Mouse (Mus musculus) activated CD4-positive, CD25-positive, alpha-beta regulatory T cell, adult 4 months (primary cell): ENCODE measurements around the gene Aox1. TPM values are rescaled to one million over a fixed set of nuclear protein-coding genes. Genes with fewer than 3 reads are reported as not detected.

Source experiments
- ATAC-seq: one replicate; pipeline ENCODE4 v1.8.0; 2017
- polyA plus RNA-seq, 2 experiments: library from polyadenylated mRNA; unstranded; fragments of 100-300 nt; shearing (Covaris generic); gene quantifications; one replicate each; pipeline ENCODE4 v1.2.1; 2017

The Aox1 gene
- polyA plus RNA-seq, 2 experiments from 2014 or later, result not detected

DNA sequence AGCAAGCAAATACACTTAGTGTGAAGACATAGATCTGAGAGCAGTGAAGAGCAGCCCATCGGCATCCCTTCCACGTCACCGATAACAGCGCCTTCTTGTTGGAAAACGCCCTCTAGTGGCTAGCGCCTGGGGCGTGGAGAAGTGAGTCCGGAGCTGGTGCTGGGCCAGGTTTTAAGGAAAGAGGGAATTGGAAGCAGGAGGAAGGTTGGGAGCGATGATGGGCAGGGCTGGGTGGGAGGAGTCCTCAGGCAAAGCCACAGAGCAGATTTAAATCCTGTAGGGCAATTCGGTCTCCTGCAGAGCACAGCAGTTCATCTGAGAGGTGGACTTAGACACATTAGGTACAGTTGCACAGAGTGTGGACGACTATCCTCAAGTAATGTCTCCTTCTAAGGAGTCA lies 83.1 kb downstream of the Aox1 start, which contains the start of gene Aox3:
Aox3 (plus strand) TSS at position 251 of the 400 bp plus-strand sequence.
- no peak for ATAC-seq

DNA sequence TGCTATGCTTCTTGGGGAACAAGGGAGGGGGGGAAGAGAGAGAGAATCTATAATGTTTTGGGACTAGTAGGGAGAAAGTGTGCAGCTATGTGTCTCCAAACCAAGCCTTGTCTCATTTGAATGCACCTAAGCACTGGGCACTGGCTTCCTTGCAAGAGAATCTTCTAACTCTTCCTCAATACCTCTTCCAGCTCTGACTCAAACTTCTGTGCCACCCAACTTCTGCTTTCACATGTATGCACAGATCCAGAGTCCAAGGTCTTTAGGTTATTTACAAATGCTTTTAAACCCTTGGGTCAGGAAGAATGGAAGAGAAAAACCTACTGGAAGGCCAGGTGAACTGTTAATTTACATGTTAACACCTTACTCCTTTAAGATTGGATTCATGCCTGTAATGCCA lies 83.7 kb downstream of the Aox1 start:
- no peak for ATAC-seq

DNA sequence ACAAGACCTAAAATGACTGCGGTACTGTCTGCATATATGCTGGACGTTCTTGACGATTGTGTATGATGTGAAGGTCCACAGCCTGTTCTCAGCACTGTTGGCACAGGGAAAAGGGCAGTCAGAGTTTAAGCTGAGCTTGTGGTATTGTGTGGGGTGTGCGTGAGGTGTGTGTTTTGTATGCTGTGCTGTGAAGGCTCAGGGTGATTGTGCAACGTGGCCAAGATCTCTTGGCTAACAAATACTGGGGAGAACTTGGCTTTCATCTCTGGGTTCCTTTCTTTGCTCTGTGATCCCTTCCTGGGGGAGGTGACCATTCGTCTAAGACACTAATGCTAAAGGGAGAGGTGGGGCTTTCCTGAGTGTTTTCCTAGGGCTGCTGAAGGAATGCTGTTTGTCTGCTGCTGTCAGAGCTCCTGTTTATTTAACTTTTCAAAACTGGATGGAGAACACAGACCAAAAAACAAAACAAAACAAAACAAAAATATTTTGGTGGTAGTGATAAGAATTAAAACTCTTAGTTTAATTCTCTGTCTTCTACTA lies 84.4 kb downstream of the Aox1 start:
- ATAC-seq, result no peak

DNA sequence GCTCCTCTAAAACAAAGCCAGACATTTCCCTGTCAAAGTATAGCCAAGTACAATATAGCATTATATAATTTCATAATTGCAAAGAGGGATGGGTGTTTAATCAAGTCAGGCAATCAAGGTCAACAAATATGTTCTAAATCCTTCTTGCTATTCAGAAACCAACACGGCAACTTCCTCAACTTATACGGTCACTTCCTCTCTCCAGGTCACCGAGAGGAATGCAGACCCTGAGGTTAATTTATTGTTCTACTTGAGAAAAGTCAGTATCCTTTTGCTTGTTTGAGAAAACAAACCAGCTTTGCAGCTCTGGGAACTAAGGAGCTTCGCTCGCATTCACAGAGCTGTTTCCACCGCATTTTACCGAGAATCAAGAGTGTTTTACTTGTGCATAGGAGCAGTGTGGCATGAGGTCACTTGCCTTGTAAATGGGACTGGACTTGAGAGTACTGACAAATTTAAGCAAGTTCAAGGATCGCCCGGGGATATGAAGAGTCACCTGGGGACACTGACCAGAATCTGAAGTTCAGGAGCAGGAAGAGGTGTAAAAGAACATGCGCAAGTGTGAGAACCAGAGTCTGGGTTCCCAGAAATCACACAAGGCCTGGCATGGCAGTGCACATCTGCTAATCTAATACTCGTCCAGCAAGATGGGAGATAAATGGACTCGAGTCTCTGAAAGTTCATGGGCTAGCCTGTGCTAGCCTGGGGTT lies 85.1 kb downstream of the Aox1 start:
- no peak for ATAC-seq

DNA sequence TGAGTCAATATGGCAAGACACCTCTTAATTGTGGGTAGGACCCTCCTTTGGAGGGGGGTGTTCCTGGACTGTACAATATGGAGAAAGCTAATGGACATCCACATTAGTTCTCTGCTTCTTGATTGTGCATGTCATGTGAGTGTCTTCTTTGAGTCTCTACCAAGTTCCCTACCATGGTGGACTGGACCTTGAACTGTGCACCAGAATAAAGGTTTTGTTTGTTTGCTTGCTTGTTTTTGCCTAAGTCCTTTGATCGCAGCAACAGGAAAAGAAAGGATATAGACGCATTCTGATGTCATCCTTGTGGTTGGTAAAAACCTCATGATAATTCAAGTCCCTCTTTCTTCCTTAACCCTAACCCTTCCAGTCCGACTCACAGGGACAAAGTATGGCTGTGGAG lies 88.5 kb downstream of the Aox1 start:
- no peak for ATAC-seq

DNA sequence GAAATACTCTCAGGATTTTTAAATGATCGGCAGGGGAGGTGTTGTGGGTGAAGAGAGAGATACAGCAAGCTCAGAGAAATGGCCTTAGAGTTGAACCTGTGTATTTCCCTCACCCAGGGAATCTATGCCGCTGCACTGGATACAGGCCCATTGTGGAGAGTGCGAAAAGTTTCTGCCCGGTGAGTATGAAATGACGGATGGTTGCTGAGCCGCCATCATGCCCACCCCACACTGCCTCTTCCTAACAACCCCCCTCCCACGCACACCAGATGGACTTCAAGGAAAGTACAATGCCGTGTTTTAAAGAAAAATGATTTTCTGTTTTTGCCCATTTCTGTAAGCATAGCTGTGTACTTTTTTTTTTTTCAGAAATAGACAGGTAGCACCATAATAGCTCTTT lies 95.2 kb downstream of the Aox1 start:
- no peak for ATAC-seq

DNA sequence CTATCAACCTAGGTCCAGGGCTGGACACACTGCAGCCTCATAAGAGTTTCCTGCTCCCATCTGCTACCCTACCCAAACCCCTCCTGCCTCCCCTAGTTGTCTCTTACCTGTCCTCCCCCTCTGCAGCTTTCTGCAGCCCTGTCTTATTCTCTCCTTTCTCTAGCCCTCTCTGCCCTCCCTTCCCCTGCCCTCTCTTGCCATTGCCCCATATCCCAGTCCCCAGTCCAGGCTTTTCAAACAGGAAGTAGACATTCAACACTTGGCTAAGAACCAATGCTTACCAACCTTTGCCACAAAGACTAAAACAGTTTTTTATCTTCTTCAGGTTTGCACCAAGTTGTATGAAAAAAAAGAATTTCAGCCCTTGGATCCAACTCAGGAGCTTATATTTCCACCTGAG lies 108.2 kb downstream of the Aox1 start:
- ATAC-seq, result no peak

DNA sequence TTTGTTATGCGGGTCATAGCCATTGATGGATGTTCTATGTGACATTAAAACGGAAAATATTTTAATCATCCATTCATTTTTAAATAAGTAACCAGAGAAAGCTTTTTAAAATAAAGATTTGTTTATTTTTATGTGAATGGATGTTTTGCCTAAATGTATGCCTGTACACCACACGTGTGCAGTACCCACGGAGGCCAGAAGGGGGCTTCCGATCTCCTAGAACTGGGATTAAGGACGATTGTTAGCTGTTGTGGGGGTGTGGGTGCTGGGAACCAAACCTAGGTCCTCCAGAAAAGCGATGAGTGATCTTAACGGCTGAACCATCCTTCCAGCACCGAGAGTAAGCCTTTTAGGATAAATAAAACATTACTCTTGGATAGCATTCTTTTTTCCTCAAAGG lies 109.3 kb downstream of the Aox1 start:
- no peak for ATAC-seq

DNA sequence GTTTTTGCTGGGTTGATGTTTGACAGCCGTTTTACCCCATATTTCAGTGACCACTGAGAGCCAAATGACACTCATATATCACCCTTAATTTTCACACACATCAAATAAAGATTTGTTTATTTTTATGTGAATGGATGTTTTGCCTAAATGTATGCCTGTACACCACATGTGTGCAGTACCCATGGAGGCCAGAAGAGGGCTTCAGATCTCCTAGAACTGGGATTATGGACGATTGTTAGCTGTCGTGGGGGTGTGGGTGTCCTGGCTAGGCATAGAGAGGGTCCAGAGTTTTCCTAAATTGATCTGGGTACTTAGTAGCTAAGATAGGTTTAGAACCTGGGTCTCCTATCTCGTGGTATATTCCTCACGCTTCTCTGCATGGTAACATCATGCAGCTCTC lies 110.9 kb downstream of the Aox1 start:
- ATAC-seq, result no peak

DNA sequence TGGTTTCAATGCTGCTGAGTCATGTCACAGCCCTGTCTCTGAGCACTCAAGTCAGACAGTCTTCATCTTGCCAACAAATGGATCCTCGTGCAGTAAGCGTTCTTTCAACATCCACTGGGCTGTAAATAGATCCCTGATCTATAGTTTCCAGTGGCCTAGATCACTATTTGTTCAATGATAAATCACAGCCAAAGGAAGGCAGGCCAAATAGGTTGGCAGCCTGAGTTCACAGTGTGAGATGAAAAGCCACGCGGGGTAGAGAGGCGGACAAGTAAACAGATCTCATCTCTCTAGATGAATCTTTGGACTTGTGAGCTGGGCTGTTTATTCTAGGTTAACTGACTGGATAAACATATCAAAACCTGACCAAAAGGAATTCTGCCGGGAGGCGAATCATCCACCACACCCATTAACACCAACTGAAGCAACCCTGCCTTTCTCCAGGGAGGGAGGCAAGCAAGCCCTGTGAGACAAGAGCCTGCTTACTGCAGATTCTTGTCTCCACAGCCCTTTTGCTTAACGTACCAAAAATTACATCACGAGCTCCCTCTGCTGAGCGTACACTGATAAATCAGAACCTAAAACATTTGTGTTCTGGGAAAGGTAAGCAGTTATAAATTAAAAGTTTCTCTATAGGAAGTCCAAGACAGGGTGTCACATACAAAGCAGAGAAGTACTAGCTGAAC lies 114.8 kb downstream of the Aox1 start:
- no peak for ATAC-seq

DNA sequence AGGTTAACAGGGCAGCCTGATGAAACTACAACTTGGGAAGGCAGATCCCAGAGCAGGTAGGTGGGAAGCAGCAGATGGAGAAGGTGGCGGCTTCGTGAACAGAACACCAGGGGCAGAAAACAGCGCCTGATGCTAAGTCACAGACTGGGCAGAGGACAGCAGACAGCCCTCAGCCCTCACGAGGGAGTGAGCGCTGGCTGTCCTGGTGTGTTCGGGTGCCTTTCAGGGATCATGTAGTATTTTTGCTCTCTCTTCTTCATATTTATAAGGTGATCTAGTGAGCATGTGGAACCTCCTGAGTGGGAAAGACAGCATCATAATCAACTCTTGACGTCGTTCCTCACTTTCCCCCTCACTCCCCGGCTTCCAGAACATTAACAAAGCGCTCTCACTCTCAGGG lies 116.3 kb downstream of the Aox1 start:
- no peak for ATAC-seq

DNA sequence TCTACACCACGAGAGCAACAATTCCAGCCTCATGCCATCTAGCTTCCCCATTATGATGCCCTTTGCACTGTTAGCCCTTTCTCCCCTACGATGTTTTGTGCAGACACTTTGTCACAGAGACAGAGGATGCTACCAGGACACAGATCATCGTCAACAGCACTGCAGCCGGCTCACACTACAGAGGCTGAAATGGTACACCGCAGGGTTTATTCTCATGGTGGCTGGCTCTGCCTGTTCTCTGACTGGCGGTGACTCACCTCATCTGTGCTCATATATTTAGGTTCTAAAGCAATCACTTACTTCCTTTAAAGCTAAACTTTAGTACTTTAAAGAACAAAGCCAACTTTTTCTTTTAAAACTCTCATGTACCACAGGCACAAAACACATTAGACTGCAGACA lies 118.0 kb downstream of the Aox1 start:
- ATAC-seq, result no peak

DNA sequence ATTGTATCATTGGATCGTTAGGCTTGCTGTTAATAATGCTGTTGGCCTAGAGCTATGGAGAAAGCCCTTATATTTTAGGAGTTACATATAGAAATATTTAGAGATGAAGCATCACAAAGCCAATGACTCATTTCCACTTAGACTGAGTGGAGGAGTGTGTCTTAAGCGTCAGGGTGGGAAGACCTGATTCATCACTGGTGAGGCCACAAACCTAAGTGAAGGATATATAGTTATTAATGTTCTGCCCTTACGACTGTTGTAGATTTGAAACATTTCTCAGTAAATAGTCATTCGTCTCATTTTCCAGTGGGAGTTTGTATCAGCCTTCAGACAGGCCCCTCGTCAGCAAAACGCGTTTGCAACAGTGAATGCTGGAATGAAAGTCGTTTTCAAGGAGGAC lies 122.5 kb downstream of the Aox1 start:
- no peak for ATAC-seq

Other genes starting within 250 kb of the Aox1 start
- gene Sgo2a, start 34.0 kb upstream of the Aox1 start, polyA plus RNA-seq, result 1 to 10 TPM; 3.0 to 3.5 TPM
- 10 to 100 TPM; 21.3 to 23.5 TPM for gene Kctd18, start 11.0 kb upstream of the Aox1 start, polyA plus RNA-seq
- gene Aox3, start 83.2 kb downstream of the Aox1 start, polyA plus RNA-seq, result not detected
- not detected for gene Aox4, start 180.5 kb downstream of the Aox1 start, polyA plus RNA-seq
- under 1 TPM; 0.05 to 0.13 TPM for gene Aox2, start 248.4 kb downstream of the Aox1 start, polyA plus RNA-seq